Mouse (Mus musculus): ENCODE results near the gene Spats1. TPM values are rescaled to one million over a fixed set of nuclear protein-coding genes. Genes with fewer than 3 reads are reported as not detected.
"Not testable (repeated sequence)": the region's sequence is repeated elsewhere in the genome, so short reads cannot be mapped to it uniquely, and the experiment has no call there.

The Spats1 gene
- total RNA-seq, 1 experiment from 2014 or later: not detected

- DNase-seq: peak; percentile 34
Observed at GRCm38 (mm10) chr17:45489736-45490135, 14.5 kb upstream of the Spats1 start.

GRCm38 (mm10) chr17:45488321-45489254 is 13.4 kb upstream of the Spats1 start:
- no peak for DNase-seq

- DNase-seq: no peak
Observed at GRCm38 (mm10) chr17:45487216-45487615, 12.0 kb upstream of the Spats1 start.

DNA sequence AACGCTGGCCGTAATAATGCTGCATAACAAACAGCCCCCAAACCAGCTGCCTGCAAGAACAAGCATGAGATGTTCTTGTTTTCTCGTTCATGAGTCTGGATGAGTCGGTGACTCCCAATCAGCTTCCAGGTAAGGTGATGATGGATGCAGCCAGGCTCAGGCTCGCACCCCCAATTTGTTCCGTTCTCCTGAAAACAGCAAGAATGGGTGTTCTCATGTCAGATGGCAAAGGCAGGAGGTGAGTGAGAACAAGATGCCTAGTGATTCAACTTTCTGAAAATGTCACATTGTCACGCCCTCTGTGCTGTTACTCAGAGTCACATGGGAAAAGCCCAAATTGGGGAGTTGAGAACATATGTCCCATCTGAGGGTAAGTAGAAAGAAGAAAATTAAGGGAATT is 10.4 kb upstream of the Spats1 start:
- DNase-seq: no peak

DNA sequence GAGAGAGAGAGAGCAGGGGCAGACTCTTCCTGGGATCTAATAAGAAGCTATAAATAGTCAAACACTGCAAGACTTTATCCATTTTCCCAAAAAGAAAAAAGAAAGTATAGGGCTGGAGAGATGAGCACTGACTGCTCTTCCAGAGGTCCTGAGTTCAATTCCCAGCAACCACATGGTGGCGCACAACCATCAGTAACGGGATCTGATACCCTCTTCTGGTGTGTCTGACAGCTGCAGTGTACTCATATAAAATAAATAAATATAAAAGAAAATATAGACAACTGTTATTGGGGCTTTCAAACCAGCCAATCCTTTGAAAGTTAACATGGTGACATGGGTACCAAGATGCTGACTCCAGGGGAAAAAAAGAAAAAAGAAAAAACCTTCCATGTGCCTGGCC is 5.2 kb upstream of the Spats1 start:
- DNase-seq: peak; percentile 35

- DNase-seq: peak; percentile 90
Observed at GRCm38 (mm10) chr17:45478234-45478825, 3.1 kb upstream of the Spats1 start.

DNA sequence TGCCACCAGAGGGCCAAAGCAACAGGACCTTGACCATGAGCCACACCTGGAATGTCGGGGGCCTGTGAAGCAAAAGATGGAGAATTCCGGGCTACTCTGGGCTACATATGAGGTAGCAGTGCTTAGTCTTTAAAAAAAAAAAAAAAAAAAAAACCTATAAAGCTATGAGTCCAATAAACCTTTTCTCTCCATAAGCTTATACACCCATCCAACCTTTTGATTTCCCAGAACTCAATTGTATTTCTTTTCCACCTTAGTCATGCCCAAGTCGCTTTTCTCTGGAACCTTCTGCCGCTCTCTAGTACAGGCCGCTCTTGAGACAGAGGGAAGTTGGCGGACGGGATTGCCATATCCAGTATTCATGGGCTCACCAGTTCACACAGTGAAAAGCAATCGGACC is 1.1 kb downstream of the Spats1 start:
- no peak for DNase-seq

GRCm38 (mm10) chr17:45473667-45474066 is 1.5 kb downstream of the Spats1 start:
- no peak for DNase-seq

GRCm38 (mm10) chr17:45470726-45471125 is 4.5 kb downstream of the Spats1 start:
- no peak for DNase-seq

- no peak for DNase-seq
Observed at GRCm38 (mm10) chr17:45468302-45468701, 6.9 kb downstream of the Spats1 start.

DNA sequence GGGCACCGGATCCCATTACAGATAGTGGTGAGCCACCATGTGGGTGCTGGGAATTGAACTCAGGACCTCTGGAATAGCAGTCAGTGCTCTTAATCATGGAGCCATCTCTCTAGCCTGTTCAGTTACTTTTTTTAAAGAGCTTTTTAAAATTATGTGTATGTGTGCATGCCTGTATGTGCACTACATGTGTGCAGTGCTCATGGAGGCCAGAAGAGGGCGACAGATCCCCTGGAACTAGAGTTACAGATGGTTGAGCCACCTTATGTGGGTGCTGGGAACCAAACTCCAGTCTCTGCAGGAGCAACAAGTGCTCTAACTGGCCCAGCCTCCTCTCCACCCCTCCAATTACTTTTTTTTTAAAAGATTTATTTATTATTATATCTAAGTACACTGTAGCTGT is 8.5 kb downstream of the Spats1 start:
- DNase-seq: no peak

- DNase-seq: no peak
Observed at GRCm38 (mm10) chr17:45464255-45464654, 11.0 kb downstream of the Spats1 start.

DNA sequence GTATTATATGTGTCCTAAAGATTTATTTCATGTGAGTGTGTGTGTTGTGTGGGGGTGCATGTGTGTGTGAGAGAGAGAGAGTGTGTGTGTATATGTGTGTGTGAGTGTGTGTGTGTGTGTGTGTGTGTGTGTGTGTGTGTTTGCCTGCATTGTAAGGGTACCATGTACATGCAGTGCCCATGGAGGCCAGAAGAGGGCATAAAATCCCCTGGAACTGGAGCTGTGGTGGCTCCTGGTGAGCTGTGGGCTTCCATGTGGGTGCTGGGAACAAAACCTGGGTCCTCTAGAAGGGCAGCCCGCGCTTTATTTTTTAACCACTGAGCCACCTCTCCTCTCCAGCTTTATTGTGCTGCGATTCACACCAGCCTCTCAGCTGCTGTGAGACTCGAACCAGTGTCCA is 12.7 kb downstream of the Spats1 start:
- DNase-seq: no peak

- DNase-seq: no peak
Observed at GRCm38 (mm10) chr17:45459062-45459461, 16.2 kb downstream of the Spats1 start.

DNA sequence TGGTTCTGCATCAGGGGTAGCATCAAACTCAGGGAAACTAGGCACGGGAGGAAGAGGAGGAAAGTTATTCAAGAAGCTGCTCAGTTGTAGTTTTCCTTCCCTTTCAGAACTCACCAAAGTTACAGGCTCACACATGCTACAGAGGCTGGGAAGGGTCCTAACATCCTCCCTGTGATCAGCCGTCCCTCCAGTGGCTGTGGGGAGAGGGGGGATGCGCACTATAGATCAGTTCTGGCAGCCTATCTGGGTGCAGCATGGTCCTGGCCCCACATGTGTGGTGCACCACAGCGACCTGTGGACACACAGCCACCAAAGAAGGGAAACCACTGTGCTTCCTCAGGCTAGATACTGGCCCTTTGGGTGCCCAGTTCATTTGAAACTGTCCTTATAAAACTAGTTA is 16.7 kb downstream of the Spats1 start:
- no peak for DNase-seq

GRCm38 (mm10) chr17:45457487-45457886 is 17.7 kb downstream of the Spats1 start:
- no peak for DNase-seq

GRCm38 (mm10) chr17:45456260-45457152 is 18.7 kb downstream of the Spats1 start:
- DNase-seq: no peak

DNA sequence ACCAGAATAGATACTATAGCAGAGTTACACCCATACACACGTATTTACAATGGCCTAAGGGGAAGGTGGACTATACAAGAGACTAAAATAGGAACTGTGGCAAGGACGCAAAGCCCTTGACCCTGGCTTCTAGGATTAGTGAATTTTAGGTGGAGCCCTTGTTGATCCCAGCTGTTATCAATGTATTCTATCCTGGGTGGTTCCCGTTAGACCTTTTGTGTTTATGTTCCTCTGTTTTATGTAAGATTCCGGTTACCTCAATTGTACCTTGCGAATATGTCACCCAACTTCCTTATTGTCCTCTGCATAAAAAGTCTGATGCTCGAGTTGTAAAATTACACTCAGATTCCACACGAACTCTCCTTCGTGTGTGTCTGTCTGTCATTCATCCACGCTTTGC is 19.4 kb downstream of the Spats1 start:
- DNase-seq: not testable (repeated sequence)

GRCm38 (mm10) chr17:45454794-45455193 is 20.4 kb downstream of the Spats1 start:
- no peak for DNase-seq

GRCm38 (mm10) chr17:45452271-45452670 is 22.9 kb downstream of the Spats1 start:
- DNase-seq: no peak

DNA sequence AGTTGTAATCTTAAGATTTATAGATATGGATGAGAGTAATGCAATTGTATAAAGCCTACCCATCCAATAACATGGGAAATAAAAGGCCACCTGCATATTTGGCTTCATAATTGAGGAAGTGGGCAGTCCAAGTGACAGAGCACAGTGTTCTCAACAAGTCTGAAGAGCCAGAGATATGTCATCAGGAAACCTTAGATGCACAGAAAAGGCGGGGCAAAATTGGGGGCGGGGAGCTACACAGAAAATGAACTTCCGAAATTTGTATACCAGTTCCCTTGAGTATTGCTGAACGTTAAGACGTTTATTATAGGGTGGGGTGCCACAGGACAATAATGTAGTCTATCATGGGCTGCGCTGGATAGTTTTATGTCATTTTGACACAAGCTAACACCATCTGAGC is 25.1 kb downstream of the Spats1 start:
- no peak for DNase-seq

GRCm38 (mm10) chr17:45449586-45449985 is 25.6 kb downstream of the Spats1 start:
- no peak for DNase-seq

DNA sequence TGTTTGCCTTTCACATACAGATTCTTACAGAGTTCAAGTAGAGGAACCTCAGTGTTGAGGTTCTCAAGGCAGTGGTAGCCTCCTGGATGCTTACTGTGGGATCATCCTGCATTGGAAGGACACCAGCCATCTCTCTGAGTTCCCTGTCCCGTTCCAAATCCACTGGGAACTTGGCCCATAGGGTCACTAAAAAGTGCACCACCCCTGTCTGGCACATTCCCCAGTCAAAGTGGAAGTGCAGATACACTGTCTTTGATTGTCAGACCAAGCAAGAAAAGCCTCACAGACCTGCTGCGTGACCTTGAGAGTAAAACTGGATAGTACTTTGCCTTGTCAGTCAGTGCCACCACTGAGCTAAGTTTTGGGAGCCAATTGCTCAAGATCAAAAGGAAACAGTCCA is 28.2 kb downstream of the Spats1 start:
- DNase-seq: peak; percentile 12

Data from adrenal gland, postnatal 14 days (tissue).